Mouse (Mus musculus): ENCODE measurements at regions not wholly inside any gene's neighbourhood (a gene's known extent, or its start where the extent isn't known, plus 50 kb on each side); places are given as distances from the start of the nearest gene placed in this dataset.

DNA sequence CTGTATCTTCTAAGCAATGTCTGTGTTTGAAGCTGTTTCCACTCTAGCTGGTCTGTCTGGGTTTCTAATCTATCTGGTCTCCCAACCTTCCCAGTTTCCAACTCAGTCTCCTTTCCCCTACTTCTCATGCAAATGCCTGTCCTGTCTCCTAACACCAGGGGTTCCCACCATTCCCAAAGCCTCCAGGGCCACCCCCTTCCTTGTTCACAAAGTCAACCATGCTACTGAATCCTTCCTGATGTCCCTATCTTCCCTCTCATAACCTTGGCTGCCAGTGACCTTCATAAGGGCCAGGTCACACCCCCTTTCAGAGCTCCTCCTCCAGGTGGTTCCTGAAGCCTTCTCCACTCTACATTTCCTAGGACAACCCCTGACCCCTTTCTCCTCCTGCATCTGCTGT, 85.9 kb downstream of the Trim29 start:
- no peak for TF ChIP-seq CTCF (IDR thresholded peaks at IDR 0.05; ENCODE audit: low read depth, low read length)
- TF ChIP-seq POLR2A (IDR thresholded peaks at IDR 0.05; ENCODE audit: insufficient read depth, low read length) = no peak
